Mouse (Mus musculus): ENCODE measurements at regions not wholly inside any gene's neighbourhood (a gene's known extent, or its start where the extent isn't known, plus 50 kb on each side); places are given as distances from the start of the nearest gene placed in this dataset.

- no peak for ATAC-seq (ENCODE audit: low FRiP score, low TSS enrichment)
- no peak overlapping the region for H3K9ac ChIP-seq (ENCODE audit: low read depth, low read length)
- no peaks in the 10 kb centered on the region for H3K9me3 ChIP-seq (ENCODE audit: control insufficient read depth, low read length)
- no peak overlapping the region for H3K4me2 ChIP-seq (replicated peaks; ENCODE audit: low read depth, low read length)
- no peaks in the 10 kb centered on the region for H3K36me3 ChIP-seq (ENCODE audit: control insufficient read depth, insufficient read depth, low read length)
- no peaks in the 10 kb centered on the region for H3K27me3 ChIP-seq (ENCODE audit: control insufficient read depth, insufficient read depth, low read length)
- H3K4me3 ChIP-seq (ENCODE audit: low read length) = no peak overlapping the region
- no peak overlapping the region for H3K27ac ChIP-seq (ENCODE audit: low read depth, low read length)
- 88% methylated on average over 3 of the region's 3 CpGs for WGBS
- H3K4me1 ChIP-seq (ENCODE audit: control insufficient read depth, insufficient read depth, low read length) = no peaks in the 10 kb centered on the region
Observed at GRCm38 (mm10) chr17:64511139-64511779, 89.3 kb upstream of the Man2a1 start.

DNA sequence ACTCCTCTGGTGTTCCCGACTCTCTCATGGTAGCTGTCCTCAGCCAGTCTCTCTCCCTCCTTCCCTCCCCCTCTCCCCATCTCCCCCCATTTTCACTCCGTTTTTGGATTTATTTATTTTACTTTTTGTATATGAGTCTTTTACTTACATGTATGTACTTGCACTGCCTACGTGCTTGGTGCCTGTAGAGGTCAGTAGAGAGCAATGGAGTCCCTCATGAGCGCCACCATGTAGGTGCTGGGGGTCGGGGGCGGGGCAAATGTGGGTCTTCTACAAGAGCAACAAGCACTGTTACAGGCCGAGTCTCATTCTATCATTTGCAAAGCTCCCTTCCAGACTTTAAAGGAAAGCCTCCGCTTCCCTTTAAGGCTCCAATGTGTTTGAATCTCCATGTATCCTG lies 78.3 kb upstream of the Man2a1 start:
- Histone ChIP-seq H3K9ac (ENCODE audit: low read depth, low read length) (no peak overlapping the region), H3K27ac (ENCODE audit: low read depth, low read length) (no peak overlapping the region), H3K36me3 (ENCODE audit: control insufficient read depth, insufficient read depth, low read length) (no peaks in the 10 kb centered on the region), H3K4me2 (replicated peaks; ENCODE audit: low read depth, low read length) (no peak overlapping the region), H3K27me3 (ENCODE audit: control insufficient read depth, insufficient read depth, low read length) (no peaks in the 10 kb centered on the region), H3K4me1 (ENCODE audit: control insufficient read depth, insufficient read depth, low read length) (no peaks in the 10 kb centered on the region), H3K4me3 (ENCODE audit: low read length) (no peak overlapping the region), H3K9me3 (ENCODE audit: control insufficient read depth, low read length) (no peaks in the 10 kb centered on the region)
- no peak for ATAC-seq (ENCODE audit: low FRiP score, low TSS enrichment)
- 70% methylated on average over 8 of the region's 8 CpGs for WGBS

DNA sequence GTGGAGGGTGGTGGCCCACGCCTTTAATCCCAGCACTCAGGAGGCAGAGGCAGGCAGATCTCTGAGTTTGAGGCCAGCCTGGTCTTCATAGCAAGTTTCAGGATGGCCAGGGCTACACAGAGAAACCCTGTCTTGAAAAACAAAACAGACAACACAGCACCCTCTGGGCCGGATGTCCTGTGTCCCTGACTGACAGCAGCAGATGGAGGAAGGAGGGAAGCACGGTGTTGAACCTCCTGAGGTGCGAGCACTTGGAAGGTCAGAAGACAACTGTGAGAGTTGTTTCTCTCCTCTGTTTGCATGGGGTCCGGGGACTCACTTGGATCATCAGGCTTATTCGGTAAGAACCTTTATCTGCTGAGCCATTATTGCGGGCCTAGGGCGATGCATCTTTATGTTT lies 76.6 kb upstream of the Man2a1 start:
- no peak overlapping the region for H3K27ac ChIP-seq (ENCODE audit: low read depth, low read length)
- 91% methylated on average over 8 of the region's 8 CpGs for WGBS
- no peaks in the 10 kb centered on the region for H3K4me1 ChIP-seq (ENCODE audit: control insufficient read depth, insufficient read depth, low read length)
- no peaks in the 10 kb centered on the region for H3K9me3 ChIP-seq (ENCODE audit: control insufficient read depth, low read length)
- H3K9ac ChIP-seq (ENCODE audit: low read depth, low read length) = no peak overlapping the region
- H3K36me3 ChIP-seq (ENCODE audit: control insufficient read depth, insufficient read depth, low read length) = no peaks in the 10 kb centered on the region
- no peaks in the 10 kb centered on the region for H3K27me3 ChIP-seq (ENCODE audit: control insufficient read depth, insufficient read depth, low read length)
- no peak overlapping the region for H3K4me3 ChIP-seq (ENCODE audit: low read length)
- ATAC-seq (ENCODE audit: low FRiP score, low TSS enrichment) = no peak
- no peak overlapping the region for H3K4me2 ChIP-seq (replicated peaks; ENCODE audit: low read depth, low read length)

DNA sequence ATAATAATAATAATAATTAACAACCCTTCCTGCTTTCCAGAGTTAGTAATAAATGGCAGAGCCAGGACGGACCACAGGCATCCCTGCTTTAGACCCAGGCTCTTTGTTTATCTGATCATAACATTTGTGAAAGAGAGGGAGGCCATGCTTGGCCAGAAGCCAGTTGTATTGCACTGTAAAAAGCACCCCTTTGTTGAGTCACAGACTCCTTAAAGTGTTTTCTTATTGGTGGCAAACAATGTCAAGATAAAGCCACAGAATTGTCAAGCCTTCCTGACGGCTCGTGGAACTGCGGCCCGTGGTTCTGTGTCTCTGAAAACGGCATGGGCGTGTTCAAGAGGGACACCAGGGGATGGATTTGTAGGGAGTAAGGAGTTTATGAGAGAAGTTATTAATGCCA lies 72.7 kb upstream of the Man2a1 start:
- no peak overlapping the region for H3K9ac ChIP-seq (ENCODE audit: low read depth, low read length)
- no peaks in the 10 kb centered on the region for H3K9me3 ChIP-seq (ENCODE audit: control insufficient read depth, low read length)
- no peak for ATAC-seq (ENCODE audit: low FRiP score, low TSS enrichment)
- no peaks in the 10 kb centered on the region for H3K36me3 ChIP-seq (ENCODE audit: control insufficient read depth, insufficient read depth, low read length)
- WGBS = 75% methylated on average over 7 of the region's 7 CpGs
- H3K4me1 ChIP-seq (ENCODE audit: control insufficient read depth, insufficient read depth, low read length) = no peaks in the 10 kb centered on the region
- no peak overlapping the region for H3K27ac ChIP-seq (ENCODE audit: low read depth, low read length)
- H3K27me3 ChIP-seq (ENCODE audit: control insufficient read depth, insufficient read depth, low read length) = no peaks in the 10 kb centered on the region
- no peak overlapping the region for H3K4me3 ChIP-seq (ENCODE audit: low read length)
- H3K4me2 ChIP-seq (replicated peaks; ENCODE audit: low read depth, low read length) = no peak overlapping the region

DNA sequence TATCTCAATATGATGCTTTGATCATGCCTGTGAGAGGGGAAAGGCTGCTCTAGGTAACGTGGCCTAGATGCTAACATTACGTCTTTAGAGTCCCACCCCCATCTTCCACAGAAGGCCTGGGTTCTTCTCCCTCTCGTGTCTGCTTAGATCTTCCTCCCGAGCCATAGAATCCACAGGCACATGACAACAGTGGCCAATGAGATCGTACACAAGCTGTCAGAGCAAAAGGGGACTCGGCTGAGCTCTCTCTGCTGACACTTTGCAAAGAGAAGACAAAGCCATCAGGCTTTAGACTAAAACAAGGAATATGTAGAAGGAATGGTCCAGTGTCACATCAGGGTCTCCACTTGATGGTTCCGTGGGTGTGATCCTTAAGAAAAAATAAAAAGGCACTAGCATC lies 72.1 kb upstream of the Man2a1 start:
- H3K4me2 ChIP-seq (replicated peaks; ENCODE audit: low read depth, low read length) = no peak overlapping the region
- no peak overlapping the region for H3K4me3 ChIP-seq (ENCODE audit: low read length)
- WGBS = 92% methylated on average over 7 of the region's 7 CpGs
- no peaks in the 10 kb centered on the region for H3K27me3 ChIP-seq (ENCODE audit: control insufficient read depth, insufficient read depth, low read length)
- no peaks in the 10 kb centered on the region for H3K36me3 ChIP-seq (ENCODE audit: control insufficient read depth, insufficient read depth, low read length)
- ATAC-seq (ENCODE audit: low FRiP score, low TSS enrichment) = no peak
- H3K9me3 ChIP-seq (ENCODE audit: control insufficient read depth, low read length) = no peaks in the 10 kb centered on the region
- no peaks in the 10 kb centered on the region for H3K4me1 ChIP-seq (ENCODE audit: control insufficient read depth, insufficient read depth, low read length)
- no peak overlapping the region for H3K27ac ChIP-seq (ENCODE audit: low read depth, low read length)
- H3K9ac ChIP-seq (ENCODE audit: low read depth, low read length) = no peak overlapping the region

DNA sequence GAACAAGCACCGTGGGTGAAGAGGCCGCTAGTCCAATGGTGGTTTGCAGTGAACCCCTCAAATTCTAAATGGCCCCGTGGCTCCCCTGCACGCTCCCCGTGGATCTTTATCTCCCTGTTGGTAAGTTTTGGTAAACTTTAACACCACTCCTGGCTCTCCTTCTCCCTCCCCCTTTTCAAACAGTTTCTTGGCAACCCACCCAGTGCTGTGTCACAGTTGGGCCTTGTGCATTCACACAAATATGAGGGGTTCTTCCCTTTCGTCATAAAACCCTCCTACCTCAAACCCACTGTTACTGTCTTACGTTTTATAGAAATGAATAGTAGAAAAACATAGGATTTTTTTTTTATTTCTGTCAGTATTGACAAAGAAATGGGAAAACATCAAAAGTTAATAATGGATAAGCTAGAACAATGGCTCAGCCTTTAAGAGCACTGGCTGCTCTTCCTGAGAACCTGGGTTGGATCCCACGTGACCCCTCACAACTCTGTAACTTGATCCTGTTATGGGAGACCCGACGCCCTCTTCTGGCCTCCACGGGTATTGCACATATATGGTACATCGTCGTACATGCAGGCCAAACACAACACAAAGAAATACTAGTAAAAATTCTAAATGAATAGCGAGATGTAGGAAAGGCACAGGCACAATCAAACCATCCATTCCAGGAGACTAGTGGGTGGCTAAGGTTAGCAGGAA lies 71.1 kb upstream of the Man2a1 start:
- Histone ChIP-seq H3K4me2 (replicated peaks; ENCODE audit: low read depth, low read length) (no peak overlapping the region), H3K4me3 (ENCODE audit: low read length) (no peak overlapping the region), H3K9ac (ENCODE audit: low read depth, low read length) (no peak overlapping the region), H3K36me3 (ENCODE audit: control insufficient read depth, insufficient read depth, low read length) (no peaks in the 10 kb centered on the region), H3K27me3 (ENCODE audit: control insufficient read depth, insufficient read depth, low read length) (no peaks in the 10 kb centered on the region), H3K4me1 (ENCODE audit: control insufficient read depth, insufficient read depth, low read length) (no peaks in the 10 kb centered on the region), H3K9me3 (ENCODE audit: control insufficient read depth, low read length) (no peaks in the 10 kb centered on the region), H3K27ac (ENCODE audit: low read depth, low read length) (no peak overlapping the region)
- ATAC-seq (ENCODE audit: low FRiP score, low TSS enrichment) = no peak
- WGBS = 82% methylated on average over 14 of the region's 14 CpGs

- no peak overlapping the region for H3K27ac ChIP-seq (ENCODE audit: low read depth, low read length)
- ATAC-seq (ENCODE audit: low FRiP score, low TSS enrichment) = no peak
- no peak overlapping the region for H3K4me2 ChIP-seq (replicated peaks; ENCODE audit: low read depth, low read length)
- no peaks in the 10 kb centered on the region for H3K9me3 ChIP-seq (ENCODE audit: control insufficient read depth, low read length)
- 88% methylated on average over 7 of the region's 7 CpGs for WGBS
- H3K4me1 ChIP-seq (ENCODE audit: control insufficient read depth, insufficient read depth, low read length) = no peaks in the 10 kb centered on the region
- no peaks in the 10 kb centered on the region for H3K27me3 ChIP-seq (ENCODE audit: control insufficient read depth, insufficient read depth, low read length)
- H3K36me3 ChIP-seq (ENCODE audit: control insufficient read depth, insufficient read depth, low read length) = no peaks in the 10 kb centered on the region
- H3K9ac ChIP-seq (ENCODE audit: low read depth, low read length) = no peak overlapping the region
- no peak overlapping the region for H3K4me3 ChIP-seq (ENCODE audit: low read length)
Observed at GRCm38 (mm10) chr17:64531150-64531549, 69.4 kb upstream of the Man2a1 start.

- no peak overlapping the region for H3K27ac ChIP-seq (ENCODE audit: low read depth, low read length)
- 85% methylated on average over 4 of the region's 4 CpGs for WGBS
- no peak overlapping the region for H3K4me3 ChIP-seq (ENCODE audit: low read length)
- no peaks in the 10 kb centered on the region for H3K27me3 ChIP-seq (ENCODE audit: control insufficient read depth, insufficient read depth, low read length)
- no peaks in the 10 kb centered on the region for H3K36me3 ChIP-seq (ENCODE audit: control insufficient read depth, insufficient read depth, low read length)
- no peak overlapping the region for H3K9ac ChIP-seq (ENCODE audit: low read depth, low read length)
- H3K4me2 ChIP-seq (replicated peaks; ENCODE audit: low read depth, low read length) = no peak overlapping the region
- 0 out of 2 replicates have a peak, but pooled peaks cover 5% of the 10 kb centered on the region for H3K4me1 ChIP-seq (ENCODE audit: control insufficient read depth, insufficient read depth, low read length)
- no peak for ATAC-seq (ENCODE audit: low FRiP score, low TSS enrichment)
- H3K9me3 ChIP-seq (ENCODE audit: control insufficient read depth, low read length) = no peaks in the 10 kb centered on the region
Observed at GRCm38 (mm10) chr17:64534323-64534722, 66.2 kb upstream of the Man2a1 start.

DNA sequence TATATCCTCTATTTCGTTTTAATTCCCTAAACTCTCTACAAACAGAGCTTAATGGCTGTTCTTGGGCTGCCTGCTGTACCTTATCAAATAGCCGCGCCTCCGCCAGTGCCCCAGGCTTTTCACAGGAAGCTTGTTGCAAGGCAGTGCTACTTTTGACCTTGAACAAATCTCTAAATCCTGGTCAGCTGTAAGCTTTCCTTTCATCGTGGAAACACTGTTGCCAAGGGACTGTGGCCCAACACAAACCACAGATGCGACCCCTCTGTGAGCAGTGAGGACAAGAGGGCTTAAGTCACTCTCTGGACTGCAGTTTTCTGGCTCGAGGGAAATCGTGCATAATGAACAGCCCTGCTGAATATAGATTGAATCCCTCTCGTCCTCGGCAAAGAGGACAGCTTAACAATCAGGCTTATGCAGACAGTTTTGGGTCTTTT lies 62.0 kb upstream of the Man2a1 start:
- Histone ChIP-seq H3K9me3 (ENCODE audit: control insufficient read depth, low read length) (no peaks in the 10 kb centered on the region), H3K4me1 (ENCODE audit: control insufficient read depth, insufficient read depth, low read length) (0 out of 2 replicates have a peak, but pooled peaks cover 5% of the 10 kb centered on the region), H3K9ac (ENCODE audit: low read depth, low read length) (no peak overlapping the region), H3K36me3 (ENCODE audit: control insufficient read depth, insufficient read depth, low read length) (no peaks in the 10 kb centered on the region), H3K27me3 (ENCODE audit: control insufficient read depth, insufficient read depth, low read length) (no peaks in the 10 kb centered on the region), H3K4me3 (ENCODE audit: low read length) (no peak overlapping the region), H3K27ac (ENCODE audit: low read depth, low read length) (no peak overlapping the region), H3K4me2 (replicated peaks; ENCODE audit: low read depth, low read length) (no peak overlapping the region)
- ATAC-seq (ENCODE audit: low FRiP score, low TSS enrichment) = no peak
- 24% methylated on average over 10 of the region's 10 CpGs for WGBS

Data from kidney, embryonic 14.5 days (tissue).